Mouse (Mus musculus) layer of hippocampus, adult 18-20 months (tissue): ENCODE data around the gene Dnase1l2. TPM values are rescaled to one million over a fixed set of nuclear protein-coding genes. Genes with fewer than 3 reads are reported as not detected.
"Not testable (repeated sequence)": the region's sequence is repeated elsewhere in the genome, so short reads cannot be mapped to it uniquely, and the experiment has no call there.

Experiments
- DNase-seq, 2 experiments: peaks; one replicate each; pipeline ENCODE4 v3.0.0; 2022; ENCODE audit warnings: low spot score in 2 of 2
- total RNA-seq, 2 experiments: library from RNA; stranded (reverse); gene quantifications; 2 replicates each; pipeline ENCODE4 v1.2.3; 2021

Gene Dnase1l2
- total RNA-seq, 2 experiments from 2014 or later = 9.6 to 11.4 TPM

DNA sequence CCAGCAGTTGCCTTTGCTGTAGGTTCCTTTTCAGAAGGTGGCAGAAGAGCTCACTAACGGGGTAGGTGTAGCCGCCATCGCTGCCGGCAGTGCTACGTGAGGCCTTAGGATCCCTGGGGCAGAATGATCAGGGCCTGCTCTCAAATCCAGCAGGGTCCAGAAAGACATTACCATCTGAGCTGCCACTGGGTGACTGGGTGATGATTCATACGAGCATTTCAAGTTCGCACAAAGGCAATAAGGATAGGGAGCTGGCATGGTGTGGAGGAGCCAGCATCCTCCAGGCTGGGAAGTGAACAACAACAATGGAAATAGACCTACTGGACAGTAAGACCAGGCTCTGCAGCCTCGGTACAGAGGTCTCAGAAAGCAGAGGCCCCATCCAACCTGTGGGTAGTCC is 2.5 kb downstream of the Dnase1l2 start:
- DNase-seq = no peak

DNA sequence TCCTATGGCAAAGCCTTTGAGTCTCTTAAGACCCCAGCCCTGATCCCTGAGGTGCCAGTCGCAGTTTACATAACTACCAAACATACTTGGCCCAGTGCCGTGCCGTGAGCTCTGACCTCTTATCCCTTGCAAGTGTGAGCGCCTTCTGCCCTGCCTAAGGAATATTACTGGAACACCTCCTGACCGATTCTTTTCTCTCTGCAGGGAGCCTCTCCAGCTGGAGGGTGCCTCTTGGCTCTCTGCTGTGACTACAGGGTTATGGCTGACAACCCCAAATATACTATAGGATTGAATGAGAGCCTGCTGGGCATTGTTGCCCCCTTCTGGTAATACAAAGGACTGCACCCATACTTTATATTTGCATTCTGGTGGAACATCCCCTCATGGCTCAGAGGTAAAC is 5.9 kb downstream of the Dnase1l2 start:
- DNase-seq = peak in 1 of 2 experiments; percentile 66

DNA sequence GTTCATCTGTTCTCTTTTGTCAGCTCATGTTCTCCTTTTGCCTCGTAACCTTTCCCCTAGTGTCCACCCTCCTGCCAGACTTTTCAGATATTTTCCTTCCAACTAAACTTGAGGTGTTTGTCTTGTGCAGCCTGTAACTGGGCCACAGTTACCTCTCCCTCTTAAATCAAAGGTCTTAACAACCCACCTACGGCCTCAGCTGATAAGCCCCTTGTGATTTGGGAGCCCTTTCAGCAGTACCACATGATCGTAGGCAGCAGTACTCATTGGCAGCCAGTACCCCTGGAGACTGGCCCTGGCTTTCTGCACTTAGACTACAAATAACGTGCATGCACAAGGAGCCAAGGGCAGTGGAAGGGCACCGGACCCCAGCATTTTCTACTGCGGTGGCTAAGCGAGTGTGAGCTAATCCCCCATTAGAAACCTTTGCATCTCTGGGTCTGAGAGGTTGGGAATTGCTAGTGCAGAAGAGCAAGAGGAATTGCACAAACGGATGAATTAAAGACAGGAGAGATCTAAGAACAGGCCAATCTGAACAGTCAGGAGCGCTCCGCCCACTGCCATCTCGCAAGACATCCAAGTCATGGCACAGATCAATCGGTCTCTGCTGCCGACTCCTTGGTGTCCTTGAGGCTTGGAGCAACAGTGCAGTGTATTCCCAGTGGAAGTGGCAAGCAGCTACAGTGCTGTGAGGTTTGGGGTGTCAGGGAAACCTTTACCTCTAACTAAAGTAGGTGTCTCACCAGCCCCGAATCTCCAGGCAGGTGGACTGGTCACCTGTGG is 13.5 kb downstream of the Dnase1l2 start:
- DNase-seq = no peak

DNA sequence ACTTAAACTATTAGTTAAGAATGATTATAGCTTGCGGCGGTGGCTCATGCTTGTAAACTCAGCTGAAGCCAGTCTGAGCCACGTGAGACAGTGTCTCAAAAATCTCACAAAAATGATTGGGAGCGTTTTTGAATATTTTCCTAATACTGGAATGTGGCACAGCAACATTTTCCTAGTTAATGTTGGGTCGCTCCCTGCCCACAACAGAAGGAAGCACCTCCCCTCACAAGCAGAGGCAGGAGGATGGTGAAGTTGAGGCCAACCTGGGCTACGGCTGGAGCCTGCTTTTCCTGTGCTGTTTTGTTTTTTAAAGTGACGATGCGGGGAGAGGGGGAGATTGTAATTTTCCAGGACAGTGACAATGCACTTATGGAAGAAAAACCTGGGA is 15.7 kb downstream of the Dnase1l2 start:
- DNase-seq = no peak

DNA sequence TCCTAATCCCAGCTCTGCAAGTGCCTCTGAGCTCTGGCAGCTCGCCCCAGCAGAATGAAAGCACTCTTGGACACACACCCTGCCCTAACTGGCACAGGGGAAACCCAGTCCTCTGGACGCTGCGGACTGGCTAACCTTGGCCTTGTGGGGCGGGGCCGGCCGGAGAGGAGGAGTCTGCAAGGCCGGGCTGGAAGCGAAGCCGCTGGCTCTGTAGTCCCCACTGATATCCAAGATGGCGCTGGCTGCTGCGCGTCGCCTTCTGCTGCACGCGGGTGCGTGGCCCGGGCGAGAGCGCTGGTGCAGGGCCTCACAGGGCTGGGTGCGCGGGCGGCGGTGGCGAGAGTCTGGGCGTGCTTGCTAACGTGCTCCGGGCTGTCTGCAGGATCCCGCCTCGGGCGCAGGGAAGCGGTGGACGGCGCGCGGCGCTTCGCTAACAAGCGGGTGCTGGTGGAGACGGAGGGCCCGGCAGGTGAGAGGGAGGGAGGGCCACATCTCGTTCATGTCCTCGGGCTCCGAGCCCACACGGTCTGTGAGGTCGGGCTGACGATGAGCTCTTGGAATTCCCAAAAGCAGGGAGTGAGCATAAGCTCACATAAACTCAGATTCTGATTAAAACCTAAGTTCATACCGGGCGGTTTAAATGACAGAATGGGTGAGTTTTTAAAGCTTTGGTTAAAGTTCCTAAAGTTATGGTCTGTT is 16.3 kb downstream of the Dnase1l2 start, which contains the start of gene Eci1:
TSS of gene Eci1 (plus strand) at position 171 of the 699 bp plus-strand sequence.
- DNase-seq = peak; percentile 86 to 90

DNA sequence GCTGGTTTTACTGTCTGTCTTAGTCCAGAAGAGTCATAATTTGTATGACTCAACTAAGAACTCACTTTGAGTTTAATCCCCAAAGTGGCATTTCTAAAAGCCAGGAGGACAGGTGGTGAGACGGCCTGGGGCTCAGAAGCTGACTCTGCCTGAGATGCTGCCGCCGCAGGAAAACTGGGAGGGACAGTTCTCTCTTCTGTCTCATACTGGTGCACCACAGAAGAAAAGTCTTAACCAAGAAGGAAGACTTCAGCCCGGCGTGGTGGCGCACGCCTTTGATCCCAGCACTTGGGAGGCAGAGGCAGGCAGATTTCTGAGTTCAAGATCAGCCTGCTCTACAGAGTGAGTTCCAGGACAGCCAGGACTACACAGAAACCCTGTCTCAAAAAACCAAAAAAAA is 17.0 kb downstream of the Dnase1l2 start:
- no peak for DNase-seq

DNA sequence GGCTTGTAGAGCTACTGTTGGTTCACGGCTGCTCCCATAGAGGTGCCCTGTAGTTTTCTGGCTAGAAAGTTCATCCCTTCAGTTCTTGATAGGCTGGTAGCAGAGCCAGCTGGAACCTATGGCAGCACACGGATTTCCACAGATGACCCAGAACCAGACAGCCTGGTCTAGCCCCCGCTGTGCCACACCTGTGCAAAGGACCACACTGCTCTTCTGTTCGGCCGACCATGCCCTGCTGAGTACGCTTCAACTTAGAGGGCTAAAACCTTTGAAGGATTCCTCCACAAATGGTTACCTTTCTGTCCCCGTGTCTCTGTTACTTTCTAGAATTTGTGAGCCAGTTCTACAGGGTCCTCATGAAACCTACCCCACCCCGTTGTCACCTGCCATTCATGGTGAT is 17.6 kb downstream of the Dnase1l2 start:
- DNase-seq = not testable (repeated sequence)

DNA sequence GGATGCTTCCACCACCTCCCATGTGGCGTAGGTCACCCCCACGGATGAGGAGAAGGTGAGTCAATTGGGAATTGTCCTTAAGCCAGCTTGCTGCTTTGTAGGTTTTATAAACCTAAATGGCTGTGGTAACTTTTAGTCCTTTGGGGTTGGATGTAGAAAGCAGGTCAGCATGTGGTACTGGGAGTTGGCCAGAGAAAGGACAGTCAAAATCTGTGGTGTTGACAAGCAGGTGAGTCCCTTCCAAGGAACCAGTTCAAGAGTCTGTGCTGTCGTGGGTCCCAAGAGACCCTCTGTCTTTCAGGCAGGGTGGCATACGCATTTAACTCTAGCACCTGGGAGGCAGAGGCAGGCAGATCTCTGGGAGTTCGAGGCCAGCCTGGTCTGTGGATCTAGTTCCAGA is 18.4 kb downstream of the Dnase1l2 start:
- DNase-seq = no peak

DNA sequence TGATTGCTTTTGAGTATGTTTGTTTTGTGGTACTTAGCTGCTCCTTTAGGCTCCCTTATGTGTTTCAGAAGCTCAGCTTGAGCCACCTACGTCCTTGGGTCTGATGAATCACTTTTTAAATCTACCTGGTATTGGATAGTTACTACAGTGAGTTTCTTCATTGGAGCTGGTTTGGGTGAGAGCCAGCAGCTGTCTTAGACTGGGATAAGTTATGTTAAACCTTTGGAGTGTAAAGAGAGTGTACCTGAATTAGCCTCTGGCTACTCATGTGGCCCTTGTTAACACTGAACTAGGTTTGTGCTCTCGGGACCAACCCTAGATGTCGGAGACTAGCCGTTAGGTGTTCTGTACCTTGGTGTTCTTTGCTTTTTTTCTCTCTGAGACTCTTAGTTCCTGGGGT is 19.8 kb downstream of the Dnase1l2 start:
- DNase-seq = no peak

DNA sequence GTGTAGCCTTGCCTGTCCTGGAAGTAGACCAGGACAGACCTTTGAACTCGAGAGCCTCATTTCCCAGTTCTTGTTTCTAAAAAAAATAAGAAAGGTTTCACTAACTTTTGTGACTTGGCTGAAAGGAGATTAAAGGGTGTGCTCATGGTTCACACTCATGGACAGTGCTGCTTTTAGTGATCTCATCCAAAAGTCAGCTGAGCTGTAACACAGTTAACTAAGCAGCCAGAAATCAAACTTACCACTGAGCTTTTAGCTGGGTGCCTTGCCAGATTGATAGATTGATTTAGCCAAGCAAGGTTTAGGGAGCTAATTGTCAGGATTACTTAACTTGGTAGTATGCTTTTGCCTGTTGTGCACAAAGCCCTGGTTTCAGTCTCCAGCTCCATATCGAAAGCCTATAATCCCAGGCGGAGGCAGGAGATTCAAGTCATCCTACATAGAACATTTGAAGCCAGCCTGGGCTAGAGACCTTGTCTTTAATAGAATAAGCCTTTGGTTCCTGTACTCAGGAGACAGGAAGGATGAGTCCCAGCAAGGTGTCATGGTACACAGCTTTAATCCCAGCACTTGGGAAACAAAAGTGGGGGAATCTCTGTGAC is 26.8 kb downstream of the Dnase1l2 start:
- DNase-seq = no peak

DNA sequence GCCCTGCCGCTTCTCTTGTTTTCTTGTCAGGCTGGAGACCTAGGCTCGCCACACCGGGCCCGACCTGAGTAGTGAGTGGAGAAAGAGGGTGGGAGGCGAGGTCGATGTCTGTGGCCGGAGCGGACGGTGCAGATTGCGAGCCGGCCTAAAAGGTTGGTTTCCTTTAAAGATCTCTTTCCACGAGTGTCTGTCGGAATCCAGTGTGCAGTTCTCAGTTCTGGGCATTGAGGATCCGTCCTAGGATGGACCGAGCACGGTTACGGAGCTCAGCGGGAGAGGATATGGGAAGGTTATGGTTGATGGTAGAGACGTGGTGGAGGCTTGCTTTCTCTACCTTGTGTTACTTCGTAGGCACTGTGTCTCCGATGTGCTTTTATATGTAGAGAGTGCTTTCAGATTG is 27.9 kb downstream of the Dnase1l2 start:
- no peak for DNase-seq

DNA sequence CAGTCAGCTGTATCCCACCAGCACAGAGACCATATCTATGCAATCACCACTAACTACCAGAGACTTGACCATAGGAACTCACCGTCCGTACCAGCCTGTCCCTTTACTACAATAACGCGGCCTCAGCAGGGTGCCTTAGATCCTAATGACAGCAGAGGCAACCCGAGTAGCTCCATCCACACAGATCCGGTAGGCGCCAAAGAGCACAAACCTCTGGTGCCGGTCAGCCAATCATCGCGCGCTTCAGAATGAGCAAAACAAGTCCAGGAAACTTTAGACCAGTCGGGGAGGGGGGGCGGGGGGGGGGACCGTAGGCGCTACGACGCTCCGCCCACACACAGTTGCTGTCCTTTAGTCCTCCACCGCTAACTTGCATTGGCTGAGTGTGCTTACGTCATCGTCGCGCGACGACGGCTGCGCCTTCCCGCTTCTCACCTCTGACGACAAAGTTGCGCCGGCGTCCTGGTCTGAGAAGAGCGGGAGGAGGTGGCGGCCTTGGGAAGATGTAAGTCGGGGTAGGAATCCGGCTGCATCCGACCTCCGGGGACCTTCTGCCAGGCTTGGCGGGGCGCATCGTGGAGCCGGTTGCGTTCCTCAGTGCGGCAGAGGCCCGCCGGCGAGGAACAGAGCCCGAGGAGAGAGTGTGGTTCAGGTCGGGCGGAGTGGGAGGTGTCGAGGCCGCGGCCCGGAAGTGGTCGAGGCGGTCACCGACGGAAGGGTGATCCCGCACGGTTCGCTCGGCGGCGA is 28.5 kb downstream of the Dnase1l2 start, which contains the start of gene Rnps1:
TSS of gene Rnps1 (plus strand) at position 336 of the 747 bp plus-strand sequence.
- peak; percentile 91 to 95 for DNase-seq

DNA sequence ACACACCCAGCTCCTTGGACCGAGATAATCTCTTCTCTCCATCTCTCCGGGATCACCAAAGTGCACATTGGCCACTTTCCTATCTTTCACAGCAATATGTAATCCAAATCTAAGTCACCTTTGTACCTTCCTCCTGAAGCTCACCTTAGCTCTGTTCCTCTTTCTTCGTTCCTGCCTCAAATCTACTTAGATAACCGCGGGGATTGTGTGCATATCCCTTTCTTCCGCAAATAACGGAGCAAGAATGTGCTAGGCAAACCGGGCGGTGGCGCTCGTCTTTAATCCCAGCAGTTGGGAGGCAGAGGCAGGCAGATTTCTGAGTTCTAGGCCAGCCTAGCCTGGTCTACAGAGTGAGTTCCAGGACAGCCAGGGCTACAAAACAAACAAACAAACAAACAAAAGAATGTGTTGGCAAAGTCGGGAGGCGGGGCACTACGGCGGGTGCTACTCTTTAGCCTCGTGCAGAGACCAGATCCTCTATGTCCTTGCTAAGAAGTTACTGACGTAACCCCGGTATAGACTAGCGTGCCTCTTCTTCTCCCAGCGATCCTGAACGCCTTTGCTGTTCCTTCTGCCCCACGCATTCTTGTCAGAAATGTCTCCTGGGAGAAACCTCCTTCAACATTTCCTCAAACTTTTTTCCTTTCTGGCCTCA is 29.2 kb downstream of the Dnase1l2 start:
- no peak for DNase-seq

DNA sequence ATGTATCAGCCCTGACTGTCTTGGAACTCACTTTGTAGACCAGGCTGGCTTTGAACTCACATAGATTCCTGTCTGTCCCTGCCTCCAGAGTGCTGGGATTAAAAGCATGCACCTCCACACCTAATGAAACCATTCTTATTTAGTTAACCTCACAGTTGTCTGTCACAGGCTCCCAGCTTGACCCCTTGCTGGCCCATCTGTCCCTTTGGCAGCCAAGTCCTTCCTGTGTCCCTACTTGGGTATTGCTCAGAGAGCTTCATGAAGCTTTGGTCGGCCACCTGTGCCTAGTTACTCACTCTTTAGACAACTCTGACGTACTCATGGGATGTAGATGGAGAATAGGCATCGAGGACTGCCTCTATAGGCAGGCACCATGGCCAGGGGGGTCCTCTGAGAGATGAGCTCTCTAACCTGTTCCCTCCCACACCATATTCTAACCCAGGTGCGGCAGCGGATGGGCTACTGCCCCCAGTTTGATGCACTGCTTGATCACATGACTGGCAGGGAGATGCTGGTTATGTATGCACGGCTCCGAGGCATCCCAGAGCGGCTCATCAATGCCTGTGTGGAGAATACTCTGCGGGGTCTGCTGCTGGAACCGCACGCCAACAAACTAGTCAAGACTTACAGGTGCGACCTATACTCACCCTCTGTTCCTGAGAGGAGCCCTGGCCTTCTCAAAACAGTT is 35.6 kb downstream of the Dnase1l2 start:
- no peak for DNase-seq

DNA sequence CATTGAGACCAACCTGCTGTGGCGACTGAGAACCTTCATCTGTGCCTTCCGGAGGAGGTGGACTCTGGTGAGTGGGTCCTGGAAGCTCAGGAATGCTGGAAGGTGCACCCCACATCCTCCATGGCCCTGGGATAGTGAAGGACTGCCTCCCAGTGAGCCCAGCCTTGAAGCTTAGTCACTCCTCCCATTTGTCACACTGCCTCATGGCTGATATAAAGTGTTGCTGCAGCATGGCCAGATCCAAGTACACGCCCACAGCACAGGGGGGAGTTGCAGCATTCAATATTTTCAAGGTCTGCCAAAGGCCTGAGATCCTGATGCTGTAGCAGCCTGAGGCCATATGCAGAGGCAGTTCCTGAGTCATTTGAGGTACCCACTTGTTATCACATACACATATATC is 40.5 kb downstream of the Dnase1l2 start:
- peak in 1 of 2 experiments; percentile 63 for DNase-seq

DNA sequence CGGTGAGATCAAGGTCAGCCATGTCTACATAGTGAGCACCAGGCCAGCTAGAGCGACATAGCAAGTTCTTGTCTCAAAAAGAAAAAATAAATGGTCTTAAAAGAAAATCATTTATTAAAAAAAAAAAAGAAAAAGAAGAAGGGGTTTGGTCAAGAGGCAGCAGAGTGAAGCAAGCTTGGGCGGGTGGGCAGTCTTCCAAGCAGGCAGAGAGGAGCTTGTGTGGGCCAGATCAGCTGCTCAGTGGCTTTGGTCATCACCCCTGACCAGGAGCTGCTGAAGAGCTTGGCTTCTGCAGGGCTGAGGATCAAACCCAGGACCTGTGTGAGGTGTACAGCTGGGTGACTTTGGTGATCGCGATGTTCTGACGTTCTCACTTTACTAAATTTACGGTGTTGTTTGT is 48.4 kb downstream of the Dnase1l2 start:
- no peak for DNase-seq

DNA sequence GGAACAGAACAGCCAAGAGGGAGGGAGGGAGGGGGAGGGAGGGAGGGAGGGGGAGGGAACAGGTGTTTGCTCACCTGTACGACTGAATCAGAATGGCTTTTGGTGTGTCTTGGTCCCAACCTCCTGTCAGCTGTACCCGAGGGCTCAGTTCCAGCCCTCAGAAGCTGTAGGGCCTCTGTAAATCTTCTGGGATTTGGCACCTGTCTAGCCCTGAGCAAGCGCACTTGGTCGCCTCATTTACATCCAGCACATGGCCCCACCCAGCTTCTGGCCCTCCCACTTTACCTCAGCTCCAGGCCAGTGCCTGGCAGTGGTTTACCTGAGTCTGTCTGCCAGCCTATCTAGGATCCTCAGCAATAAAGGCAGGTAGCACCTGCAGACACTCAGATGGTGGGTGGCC is 49.4 kb downstream of the Dnase1l2 start:
- no peak for DNase-seq

DNA sequence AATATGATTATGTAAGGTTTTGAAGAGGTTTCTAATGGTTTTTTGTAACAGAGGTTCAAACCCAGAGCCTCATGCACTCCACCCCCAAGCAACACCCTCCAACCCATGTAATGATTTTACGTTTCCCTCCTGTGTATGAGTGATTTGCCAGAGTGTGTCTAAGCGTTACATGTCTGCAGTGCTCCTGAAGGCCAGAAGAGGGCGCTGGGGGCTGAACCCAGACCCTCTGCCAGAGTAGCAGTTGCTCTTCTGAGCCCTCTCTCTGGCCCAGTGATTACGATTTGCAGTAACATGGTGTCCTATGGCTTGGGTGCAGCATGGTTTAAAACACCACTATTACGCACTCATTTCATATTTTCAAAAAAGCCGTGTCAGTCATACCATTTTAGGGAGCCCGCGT is 51.8 kb downstream of the Dnase1l2 start:
- no peak for DNase-seq
